Mouse (Mus musculus) layer of hippocampus, postnatal 14 days (tissue): ENCODE measurements around the gene Tle4. TPM values are rescaled to one million over a fixed set of nuclear protein-coding genes. Genes with fewer than 3 reads are reported as not detected.

Experiments used
- DNase-seq, 2 experiments: peaks; one replicate each; pipeline ENCODE4 v3.0.0; 2021 to 2022; ENCODE audit warnings: low spot score in 2 of 2, mixed read lengths in 1 of 2
- total RNA-seq, 2 experiments: library from RNA; stranded (reverse); gene quantifications; 2 replicates each; pipeline ENCODE4 v1.2.3; 2021

Tle4 gene
- total RNA-seq, 2 experiments from 2014 or later = 36.1 to 37.5 TPM

GRCm38 (mm10) chr19:14591809-14592535 lies 5.9 kb downstream of the Tle4 start:
- DNase-seq = no peak

GRCm38 (mm10) chr19:14590154-14590553 lies 7.7 kb downstream of the Tle4 start:
- DNase-seq = no peak

- DNase-seq = no peak
Observed at GRCm38 (mm10) chr19:14588221-14589123, 9.4 kb downstream of the Tle4 start.

GRCm38 (mm10) chr19:14586171-14586570 lies 11.7 kb downstream of the Tle4 start:
- no peak for DNase-seq

- no peak for DNase-seq
Observed at GRCm38 (mm10) chr19:14585731-14586130, 12.1 kb downstream of the Tle4 start.

GRCm38 (mm10) chr19:14585235-14585634 lies 12.6 kb downstream of the Tle4 start:
- no peak for DNase-seq

GRCm38 (mm10) chr19:14578698-14579097 lies 19.2 kb downstream of the Tle4 start:
- no peak for DNase-seq

- no peak for DNase-seq
Observed at GRCm38 (mm10) chr19:14578016-14578415, 19.8 kb downstream of the Tle4 start.

GRCm38 (mm10) chr19:14576311-14576710 lies 21.5 kb downstream of the Tle4 start:
- no peak for DNase-seq

GRCm38 (mm10) chr19:14568879-14569278 lies 29.0 kb downstream of the Tle4 start:
- DNase-seq = no peak

GRCm38 (mm10) chr19:14567081-14567480 lies 30.8 kb downstream of the Tle4 start:
- no peak for DNase-seq

GRCm38 (mm10) chr19:14566564-14567021 lies 31.3 kb downstream of the Tle4 start:
- peak; percentile 8 to 42 for DNase-seq

- no peak for DNase-seq
Observed at GRCm38 (mm10) chr19:14565424-14566069, 32.3 kb downstream of the Tle4 start.

- DNase-seq = no peak
Observed at GRCm38 (mm10) chr19:14563273-14563959, 34.4 kb downstream of the Tle4 start.

GRCm38 (mm10) chr19:14547871-14548270 lies 50.0 kb downstream of the Tle4 start:
- DNase-seq = no peak

GRCm38 (mm10) chr19:14547133-14547842 lies 50.6 kb downstream of the Tle4 start:
- DNase-seq = no peak

GRCm38 (mm10) chr19:14545485-14545884 lies 52.4 kb downstream of the Tle4 start:
- no peak for DNase-seq

- DNase-seq = no peak
Observed at GRCm38 (mm10) chr19:14543305-14543704, 54.5 kb downstream of the Tle4 start.

- DNase-seq = no peak
Observed at GRCm38 (mm10) chr19:14540678-14541077, 57.2 kb downstream of the Tle4 start.

GRCm38 (mm10) chr19:14536676-14537075 lies 61.2 kb downstream of the Tle4 start:
- DNase-seq = no peak
